Mouse (Mus musculus) kidney, postnatal 25 days (tissue): ENCODE results near the gene Apol7a.

Experiments used
- DNase-seq, 2 experiments: peaks; one replicate each; pipeline ENCODE4 v3.0.0; 2021; ENCODE audit warnings: mixed read lengths in 2 of 2

Apol7a gene

GRCm38 (mm10) chr15:77344127-77345125, 54.5 kb downstream of the Apol7a start:
- DNase-seq = peak in 1 of 2 experiments; percentile 42

DNA sequence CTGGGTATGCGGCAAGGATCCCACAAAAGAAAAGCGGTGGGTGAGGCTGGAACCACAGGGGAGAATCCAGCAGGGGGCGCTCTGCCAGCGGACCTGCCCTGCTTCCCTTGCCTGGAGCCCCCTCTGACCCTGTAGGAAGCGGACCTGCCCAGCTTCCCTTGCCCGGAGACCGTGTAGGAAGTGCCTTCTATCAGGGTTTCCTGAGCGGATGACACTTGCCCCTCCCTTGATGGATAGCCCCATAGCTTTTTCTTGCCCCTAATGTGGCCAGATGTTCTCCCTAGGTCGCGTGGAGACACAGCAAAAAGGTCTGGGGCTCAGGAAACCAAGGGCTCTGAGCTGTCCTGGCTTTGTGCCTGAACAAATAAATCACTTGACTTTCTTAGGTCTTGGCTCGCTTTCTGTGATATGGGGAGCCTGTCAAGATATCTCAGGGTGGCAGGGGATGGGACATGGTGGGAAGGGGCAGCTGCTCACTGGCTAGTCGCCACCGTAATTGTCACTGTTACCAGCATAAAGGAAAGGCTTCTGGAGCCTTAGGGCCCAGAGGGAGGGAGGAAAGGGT, 55.3 kb downstream of the Apol7a start:
- DNase-seq = peak; percentile 87 to 91

GRCm38 (mm10) chr15:77342962-77343526, 55.9 kb downstream of the Apol7a start:
- DNase-seq = no peak

DNA sequence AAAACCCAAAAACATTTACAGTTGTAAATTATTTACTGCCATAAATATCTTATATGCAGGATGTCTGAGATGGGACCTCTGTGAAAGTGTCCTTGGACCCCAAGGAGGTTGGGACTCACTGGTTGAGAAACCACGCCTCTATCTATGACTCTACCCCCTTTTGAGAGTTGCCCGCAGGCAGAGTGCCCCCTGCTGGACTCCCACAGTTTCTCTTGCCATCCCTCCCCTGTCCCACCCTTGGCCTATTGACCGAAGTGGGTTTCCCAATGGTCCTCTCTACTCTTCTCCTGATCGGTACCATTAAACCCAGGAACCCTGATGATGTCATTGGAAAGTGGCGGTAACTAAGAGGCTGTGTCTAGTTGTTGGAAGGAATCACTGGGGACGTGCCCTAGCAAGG, 56.9 kb downstream of the Apol7a start:
- no peak for DNase-seq

- DNase-seq = no peak
Observed at GRCm38 (mm10) chr15:77340581-77340980, 58.3 kb downstream of the Apol7a start.

DNA sequence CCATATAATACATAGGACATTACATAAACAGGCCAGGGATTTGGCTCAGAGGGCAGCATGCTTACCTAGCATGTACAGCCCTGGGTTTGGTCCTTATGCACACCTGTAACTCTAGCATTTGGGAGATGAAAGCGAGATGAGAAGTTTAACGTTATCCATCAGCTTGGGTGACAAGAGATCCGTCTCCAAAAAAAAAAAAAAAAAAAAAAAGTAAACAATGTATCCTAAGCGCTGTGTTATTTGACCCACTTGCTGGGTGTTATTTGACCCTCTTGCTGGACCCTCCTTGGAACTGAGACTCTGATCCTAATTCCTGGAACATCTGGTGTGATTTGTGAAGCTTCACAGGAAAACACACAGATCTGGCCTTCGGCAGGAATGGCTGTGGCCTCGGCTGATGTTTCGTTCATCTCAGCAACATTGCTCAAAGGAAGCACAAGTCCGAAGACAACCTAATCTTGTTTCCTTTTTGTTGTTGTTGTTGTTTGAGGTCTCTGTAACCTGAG, 59.9 kb downstream of the Apol7a start:
- no peak for DNase-seq

DNA sequence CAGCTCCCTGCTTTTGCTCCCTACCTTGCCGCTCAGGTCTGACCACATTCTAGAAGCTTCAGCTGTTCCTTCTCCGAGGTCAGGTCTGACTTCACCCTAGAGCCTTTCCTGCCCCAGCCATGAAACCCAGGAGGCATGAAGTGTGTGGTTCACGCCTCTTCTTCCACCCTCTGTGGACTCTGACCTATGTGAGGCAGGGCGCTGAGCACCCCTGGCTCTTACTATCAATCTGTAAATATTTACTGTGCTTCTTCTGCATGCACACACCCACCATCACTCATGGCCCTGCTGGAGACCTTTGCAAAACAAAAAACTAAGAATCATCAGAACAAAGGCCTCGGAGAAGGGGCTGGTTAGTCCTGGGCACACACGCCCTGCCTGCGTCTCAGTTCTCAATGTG, 60.5 kb downstream of the Apol7a start:
- DNase-seq = peak; percentile 30 to 67
